Mouse (Mus musculus) stomach, embryonic 15.5 days (tissue): ENCODE measurements around the gene Atg2a. TPM values are rescaled to one million over a fixed set of nuclear protein-coding genes. Genes with fewer than 3 reads are reported as not detected.

ENCODE experiments used
- ATAC-seq: fragments of 200-750 bp; cut with Nextera tagmentation; 2 replicates; pipeline ENCODE4 v1.8.0; 2017; ENCODE audit warnings: low read depth, moderate number of reproducible peaks, moderate TSS enrichment; ENCODE audit not compliant: insufficient read depth, low FRiP score
- H3K27ac ChIP-seq: fragments of 300-500 bp; sonication (generic); 2 replicates; pipeline ENCODE4 v1.5.1; 2015; ENCODE audit warnings: mild to moderate bottlenecking, inconsistent platforms
- H3K27me3 ChIP-seq: fragments of 300-500 bp; sonication (generic); replicated peaks from 2 replicates; pipeline ENCODE4 v1.6.1; 2015; ENCODE audit warnings: inconsistent platforms
- H3K36me3 ChIP-seq: fragments of 300-500 bp; sonication (generic); 2 replicates; pipeline ENCODE4 v1.6.1; 2015; ENCODE audit warnings: inconsistent platforms
- H3K4me1 ChIP-seq: fragments of 300-500 bp; sonication (generic); 2 replicates; pipeline ENCODE4 v1.6.1; 2015; ENCODE audit warnings: inconsistent platforms
- H3K4me2 ChIP-seq: fragments of 300-500 bp; sonication (generic); 2 replicates; pipeline ENCODE4 v1.6.1; 2015; ENCODE audit warnings: mild to moderate bottlenecking, inconsistent platforms
- H3K4me3 ChIP-seq: fragments of 300-500 bp; sonication (generic); replicated peaks from 2 replicates; pipeline ENCODE4 v1.5.1; 2015; ENCODE audit warnings: inconsistent platforms
- H3K9ac ChIP-seq: fragments of 300-500 bp; sonication (generic); 2 replicates; pipeline ENCODE4 v1.6.1; 2015; ENCODE audit warnings: inconsistent platforms
- H3K9me3 ChIP-seq: fragments of 300-500 bp; sonication (generic); 2 replicates; pipeline ENCODE4 v1.6.1; 2016; ENCODE audit warnings: inconsistent platforms
- WGBS: fragments of 180-500 bp; shearing (Covaris S2); methylation state at CpG from one replicate; pipeline ENCODE4 v1.1.7; 2015; 5-methylcytosine and 5-hydroxymethylcytosine counted together
- polyA plus RNA-seq: library from polyadenylated mRNA; unstranded; fragments of >200 nt; fragmentation: Nextera tagmentation; extraction: Ambion mirVana; gene quantifications from 2 replicates; pipeline ENCODE4 v1.2.1, GENCODE M21; 2015

Gene Atg2a
- 7.6 and 10.6 TPM in 2 replicates for polyA plus RNA-seq

DNA sequence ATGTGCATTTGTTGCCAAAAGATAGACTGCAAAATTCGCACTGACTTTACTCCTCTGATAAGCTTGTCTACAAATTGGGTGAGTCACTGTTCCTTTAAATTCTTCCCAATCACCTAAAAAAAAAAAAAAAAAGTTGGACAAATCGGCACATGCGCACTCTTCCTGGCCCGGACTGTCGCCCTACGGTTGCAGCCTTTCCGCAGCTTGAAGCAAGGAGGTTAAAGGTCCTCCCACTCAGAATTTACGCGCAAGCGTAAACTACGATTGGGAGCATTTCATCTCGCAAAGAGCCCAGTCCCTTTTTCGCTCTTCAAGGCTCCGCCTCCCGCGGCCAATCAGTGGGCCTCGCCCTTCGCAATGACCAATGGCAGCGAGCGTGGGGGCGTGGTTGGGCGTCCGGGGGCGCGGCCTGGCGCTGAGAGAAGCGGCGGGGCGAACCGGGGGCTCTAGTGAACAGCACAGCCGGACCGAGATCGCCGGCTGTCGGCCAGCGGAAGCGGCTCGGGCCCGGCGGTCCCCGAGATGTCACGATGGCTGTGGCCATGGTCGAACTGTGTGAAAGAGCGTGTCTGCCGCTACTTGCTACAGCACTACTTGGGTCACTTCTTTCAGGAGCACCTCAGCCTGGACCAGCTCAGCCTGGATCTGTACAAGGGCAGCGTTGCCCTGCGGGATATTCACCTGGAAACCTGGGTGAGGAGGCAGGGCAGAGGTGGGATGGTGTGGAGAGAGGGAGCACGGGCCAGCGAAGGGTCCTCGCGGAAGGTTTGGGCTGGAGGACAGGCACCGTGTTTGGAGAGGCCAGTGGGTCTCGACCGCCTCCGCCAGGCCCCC is at the start of gene Atg2a:
Gene Atg2a (plus strand): TSS at position 395 of the 834 bp plus-strand sequence.
- peak within 1 kb of the TSS; percentile 71 for H3K27ac ChIP-seq
- peak; percentile 93 for ATAC-seq
- peak within 1 kb of the TSS; percentile 88 for H3K4me3 ChIP-seq
- peaks cover 19% of the 10 kb centered on the region for H3K4me1 ChIP-seq
- H3K27me3 ChIP-seq, result no peaks in the 10 kb centered on the region
- H3K4me2 ChIP-seq, result peak within 1 kb of the TSS; percentile 94
- peak within 1 kb of the TSS; percentile 98 for H3K9ac ChIP-seq
- H3K9me3 ChIP-seq, result no peaks in the 10 kb centered on the region
- under 1% methylated on average over 55 of the region's 55 CpGs for WGBS
- H3K36me3 ChIP-seq, result peaks cover 15% of the 10 kb centered on the region

DNA sequence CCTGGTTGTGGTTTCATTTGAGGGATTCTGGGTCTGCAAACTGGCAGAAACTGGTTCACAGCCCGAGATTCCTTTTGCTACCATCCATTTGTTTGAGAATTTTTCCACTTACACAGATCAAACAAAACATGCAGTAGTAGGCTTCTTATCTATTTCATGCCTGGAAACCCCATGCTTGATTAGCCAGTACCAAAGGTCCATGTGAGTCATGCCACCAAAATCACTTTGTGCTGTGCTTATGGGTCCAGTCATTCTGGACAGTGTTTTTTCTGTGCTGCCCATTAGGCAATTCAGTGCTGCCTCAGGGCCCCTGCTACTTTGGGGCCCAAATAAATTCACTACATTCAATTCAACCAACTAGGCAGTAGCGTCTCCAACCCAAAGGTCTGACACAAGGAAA is 37.2 kb upstream of the Atg2a start:
- Histone ChIP-seq H3K4me2 (no peak overlapping the region), H3K4me3 (no peak overlapping the region), H3K36me3 (no peaks in the 10 kb centered on the region), H3K9me3 (no peaks in the 10 kb centered on the region), H3K9ac (no peak overlapping the region), H3K27ac (no peak overlapping the region), H3K27me3 (no peaks in the 10 kb centered on the region), H3K4me1 (no peaks in the 10 kb centered on the region)
- no peak for ATAC-seq
- 81% methylated on average over 2 of the region's 2 CpGs for WGBS

- Histone ChIP-seq H3K27ac (no peak overlapping the region), H3K9ac (no peak overlapping the region), H3K36me3 (no peaks in the 10 kb centered on the region), H3K27me3 (no peaks in the 10 kb centered on the region), H3K9me3 (no peaks in the 10 kb centered on the region), H3K4me1 (no peaks in the 10 kb centered on the region), H3K4me3 (no peak overlapping the region), H3K4me2 (no peak overlapping the region)
- ATAC-seq, result no peak
- WGBS, result 69% methylated on average over 5 of the region's 5 CpGs
Observed at GRCm38 (mm10) chr19:6206716-6207115, 34.8 kb upstream of the Atg2a start.

DNA sequence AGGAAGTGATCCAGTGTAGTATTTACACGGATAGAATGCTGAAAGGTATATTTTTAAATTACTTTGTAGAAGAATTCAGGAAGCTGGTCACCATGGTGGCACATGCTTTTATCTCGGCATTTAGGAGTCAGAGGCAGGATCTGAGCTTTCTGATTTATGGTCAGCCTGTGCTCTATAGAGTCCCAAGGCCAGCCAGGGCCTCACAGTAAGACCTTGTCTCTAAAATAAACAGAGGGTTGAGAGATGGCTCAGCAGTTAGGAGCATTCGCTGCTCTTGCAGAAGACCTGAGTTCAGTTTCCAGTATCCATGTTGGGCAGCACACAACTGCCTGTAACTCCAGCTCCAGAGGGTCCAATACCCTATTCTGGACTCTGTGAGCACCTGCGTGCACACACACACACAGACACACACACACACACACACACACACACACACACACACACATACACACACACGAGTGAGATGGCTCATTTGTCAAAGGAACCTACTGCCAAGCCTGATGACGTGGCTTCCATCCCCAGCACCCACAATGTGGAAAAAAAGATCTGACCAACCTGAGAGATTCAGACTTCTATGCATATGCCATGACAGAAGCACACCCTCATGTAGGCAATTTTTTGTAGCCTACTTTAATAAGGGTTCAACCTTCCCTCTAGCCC is 25.3 kb upstream of the Atg2a start:
- H3K4me1 ChIP-seq, result no peaks in the 10 kb centered on the region
- WGBS, result 49% methylated on average over 6 of the region's 6 CpGs
- ATAC-seq, result no peak
- no peaks in the 10 kb centered on the region for H3K9me3 ChIP-seq
- H3K27me3 ChIP-seq, result no peaks in the 10 kb centered on the region
- H3K36me3 ChIP-seq, result no peaks in the 10 kb centered on the region
- no peak overlapping the region for H3K27ac ChIP-seq
- no peak overlapping the region for H3K9ac ChIP-seq
- H3K4me3 ChIP-seq, result no peak overlapping the region
- H3K4me2 ChIP-seq, result no peak overlapping the region

GRCm38 (mm10) chr19:6218606-6219005 is 22.9 kb upstream of the Atg2a start:
- 65% methylated on average over 6 of the region's 6 CpGs for WGBS
- H3K27me3 ChIP-seq, result no peaks in the 10 kb centered on the region
- no peak overlapping the region for H3K4me3 ChIP-seq
- H3K9ac ChIP-seq, result no peak overlapping the region
- H3K9me3 ChIP-seq, result no peaks in the 10 kb centered on the region
- H3K27ac ChIP-seq, result no peak overlapping the region
- H3K4me1 ChIP-seq, result no peaks in the 10 kb centered on the region
- H3K36me3 ChIP-seq, result no peaks in the 10 kb centered on the region
- no peak for ATAC-seq
- H3K4me2 ChIP-seq, result no peak overlapping the region

- 15% methylated on average over 2 of the region's 2 CpGs for WGBS
- Histone ChIP-seq H3K4me3 (no peak within 1 kb of the TSS), H3K27ac (no peak within 1 kb of the TSS), H3K4me1 (no peaks in the 10 kb centered on the region), H3K9ac (no peak within 1 kb of the TSS), H3K27me3 (no peaks in the 10 kb centered on the region), H3K36me3 (peaks cover 20% of the 10 kb centered on the region), H3K9me3 (no peaks in the 10 kb centered on the region), H3K4me2 (no peak within 1 kb of the TSS)
- ATAC-seq, result peak; percentile 24; the same call in 1 of the 2 replicates
Observed at GRCm38 (mm10) chr19:6226135-6226534, 15.3 kb upstream of the Atg2a start, which contains the start of gene Gpha2. Gene Gpha2 (plus strand): TSS chr19:6226380.

GRCm38 (mm10) chr19:6226763-6227162 is 14.7 kb upstream of the Atg2a start:
- no peaks in the 10 kb centered on the region for H3K4me1 ChIP-seq
- no peak overlapping the region for H3K27ac ChIP-seq
- H3K9me3 ChIP-seq, result no peaks in the 10 kb centered on the region
- no peak for ATAC-seq
- H3K4me2 ChIP-seq, result no peak overlapping the region
- no peak overlapping the region for H3K4me3 ChIP-seq
- no peak overlapping the region for H3K9ac ChIP-seq
- 86% methylated on average over 14 of the region's 14 CpGs for WGBS
- H3K27me3 ChIP-seq, result no peaks in the 10 kb centered on the region
- H3K36me3 ChIP-seq, result peaks cover 20% of the 10 kb centered on the region

DNA sequence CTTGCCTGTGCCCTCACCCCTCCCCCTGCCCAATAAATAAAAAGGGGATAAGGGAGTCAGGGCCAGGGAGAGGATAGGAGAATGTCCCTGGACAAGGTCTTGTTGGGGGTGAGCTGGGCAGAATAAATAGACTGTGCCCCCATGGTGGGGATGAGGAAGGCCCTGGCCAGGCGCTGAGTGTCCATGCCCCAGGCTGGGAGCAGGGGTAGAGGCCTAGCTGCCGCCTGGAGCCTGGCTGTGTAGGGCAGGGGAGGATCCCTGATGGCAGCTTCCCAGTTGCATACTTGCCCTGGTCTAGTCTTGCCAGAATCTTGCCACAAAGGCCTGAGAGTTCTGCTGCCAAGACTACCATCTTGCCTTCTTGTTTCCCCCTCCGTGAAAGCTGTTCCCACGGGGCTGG is 13.6 kb upstream of the Atg2a start:
- no peak overlapping the region for H3K4me3 ChIP-seq
- no peaks in the 10 kb centered on the region for H3K4me1 ChIP-seq
- H3K36me3 ChIP-seq, result peaks cover 20% of the 10 kb centered on the region
- no peaks in the 10 kb centered on the region for H3K27me3 ChIP-seq
- H3K9me3 ChIP-seq, result no peaks in the 10 kb centered on the region
- WGBS, result 88% methylated on average over 4 of the region's 4 CpGs
- H3K9ac ChIP-seq, result no peak overlapping the region
- H3K27ac ChIP-seq, result no peak overlapping the region
- ATAC-seq, result no peak
- no peak overlapping the region for H3K4me2 ChIP-seq

DNA sequence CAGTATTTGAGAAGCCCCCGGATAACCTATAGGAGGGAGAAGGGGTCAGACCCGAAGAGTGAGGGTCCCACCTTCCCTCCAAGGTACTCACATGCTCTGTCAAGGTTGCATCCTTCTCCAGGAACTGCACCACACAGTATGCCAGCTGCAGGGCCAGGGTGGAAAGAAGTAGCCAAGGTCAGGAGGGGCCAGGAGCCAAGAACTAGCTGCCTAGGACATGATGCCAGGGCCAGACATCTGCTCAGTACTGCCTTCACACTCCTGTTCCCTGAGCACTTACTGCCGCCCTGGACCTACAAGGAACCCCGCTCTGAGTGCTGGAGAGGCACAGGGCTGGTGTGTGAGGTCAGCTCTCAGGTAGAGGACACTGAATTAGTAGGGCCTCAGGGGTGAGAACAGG is 11.1 kb upstream of the Atg2a start:
- WGBS, result 88% methylated on average over 4 of the region's 4 CpGs
- Histone ChIP-seq H3K4me2 (no peak overlapping the region), H3K9ac (no peak overlapping the region), H3K4me1 (peaks cover 12% of the 10 kb centered on the region), H3K4me3 (no peak overlapping the region), H3K27me3 (no peaks in the 10 kb centered on the region), H3K36me3 (peaks cover 23% of the 10 kb centered on the region), H3K9me3 (no peaks in the 10 kb centered on the region), H3K27ac (no peak overlapping the region)
- no peak for ATAC-seq

GRCm38 (mm10) chr19:6231036-6231435 is 10.4 kb upstream of the Atg2a start:
- H3K4me1 ChIP-seq, result peaks cover 12% of the 10 kb centered on the region
- no peak overlapping the region for H3K27ac ChIP-seq
- no peaks in the 10 kb centered on the region for H3K9me3 ChIP-seq
- peaks cover 23% of the 10 kb centered on the region for H3K36me3 ChIP-seq
- no peak for ATAC-seq
- H3K4me2 ChIP-seq, result no peak overlapping the region
- 87% methylated on average over 2 of the region's 2 CpGs for WGBS
- no peak overlapping the region for H3K4me3 ChIP-seq
- no peak overlapping the region for H3K9ac ChIP-seq
- no peaks in the 10 kb centered on the region for H3K27me3 ChIP-seq

GRCm38 (mm10) chr19:6233647-6234046 is 7.8 kb upstream of the Atg2a start:
- no peak overlapping the region for H3K9ac ChIP-seq
- H3K4me1 ChIP-seq, result peaks cover 12% of the 10 kb centered on the region
- no peak overlapping the region for H3K27ac ChIP-seq
- H3K27me3 ChIP-seq, result no peaks in the 10 kb centered on the region
- no peak overlapping the region for H3K4me2 ChIP-seq
- H3K36me3 ChIP-seq, result peaks cover 10% of the 10 kb centered on the region; the same call in 1 of the 2 replicates
- WGBS, result 87% methylated on average over 16 of the region's 16 CpGs
- no peak overlapping the region for H3K4me3 ChIP-seq
- no peak for ATAC-seq
- no peaks in the 10 kb centered on the region for H3K9me3 ChIP-seq
